Mouse (Mus musculus): ENCODE results near the gene Dlgap1.
"Not testable (repeated sequence)": the region's sequence is repeated elsewhere in the genome, so short reads cannot be mapped to it uniquely, and the experiment has no call there.

The Dlgap1 gene

DNA sequence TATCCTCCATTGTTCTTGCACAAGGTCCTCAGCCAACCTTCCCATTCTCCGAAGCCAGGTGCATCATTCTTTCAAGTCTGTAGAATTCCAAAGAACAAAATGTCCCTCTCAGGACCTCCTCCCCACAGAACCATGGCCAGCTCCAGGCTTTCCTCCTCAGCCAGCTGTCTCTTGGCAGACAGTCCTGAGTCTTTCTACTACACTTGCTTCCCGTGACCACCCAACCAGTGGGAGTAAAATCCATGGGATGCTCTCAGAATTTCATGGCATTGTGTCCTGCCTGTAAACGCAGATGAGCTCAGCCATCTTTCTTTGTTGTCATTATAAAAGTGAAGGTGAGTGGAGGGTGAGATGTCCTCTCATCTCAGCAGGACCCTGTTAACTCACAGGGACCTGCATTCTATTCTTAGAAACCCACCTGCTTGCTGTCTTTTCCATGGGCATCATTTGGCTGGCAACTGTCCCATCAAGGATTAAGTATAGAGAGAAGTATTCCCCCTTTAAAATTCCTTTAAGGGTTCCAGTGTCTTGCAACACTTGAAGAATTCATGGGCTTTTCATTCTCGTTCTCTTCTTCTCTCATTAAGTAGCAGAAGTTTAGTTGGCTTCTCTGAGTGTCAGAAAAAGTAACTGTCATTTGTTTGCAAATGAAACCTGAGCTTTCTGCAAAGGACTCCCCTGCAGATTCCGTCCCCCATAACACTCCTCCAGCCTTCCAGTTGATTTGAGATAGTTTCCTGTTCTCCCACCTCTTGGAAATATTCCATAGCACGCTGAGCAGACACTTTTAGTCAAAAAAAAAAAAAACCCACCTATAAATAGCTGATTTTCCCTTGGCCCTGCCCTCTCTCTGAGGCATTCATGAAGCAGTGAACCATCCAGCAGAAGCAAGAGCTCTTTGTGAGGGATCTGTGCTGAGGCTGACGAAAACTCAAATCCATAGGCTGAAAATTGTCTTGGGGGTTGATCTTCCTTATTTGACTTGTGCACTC lies 559.6 kb downstream of the Dlgap1 start:
- peak; percentile 39 to 47 for DNase-seq

DNA sequence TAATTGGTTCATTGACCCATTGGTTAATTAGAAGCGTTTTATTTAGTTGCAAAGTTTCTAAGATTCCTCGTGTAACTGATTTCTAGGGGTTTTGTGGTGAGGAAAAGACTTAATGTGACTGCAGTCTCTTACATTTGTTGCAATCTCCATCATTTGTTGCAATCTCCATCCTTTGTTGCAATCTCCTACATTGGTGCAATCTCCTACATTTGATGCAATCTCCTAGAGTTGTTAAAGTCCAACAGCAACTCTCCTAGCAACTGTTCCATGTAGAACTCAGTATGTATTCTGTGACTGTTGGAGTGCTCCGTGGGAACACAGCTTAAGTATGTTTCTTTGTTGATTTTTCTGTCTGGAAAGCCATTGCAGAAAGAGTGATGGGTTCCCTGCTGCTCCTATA lies 565.4 kb downstream of the Dlgap1 start:
- DNase-seq, result no peak

DNA sequence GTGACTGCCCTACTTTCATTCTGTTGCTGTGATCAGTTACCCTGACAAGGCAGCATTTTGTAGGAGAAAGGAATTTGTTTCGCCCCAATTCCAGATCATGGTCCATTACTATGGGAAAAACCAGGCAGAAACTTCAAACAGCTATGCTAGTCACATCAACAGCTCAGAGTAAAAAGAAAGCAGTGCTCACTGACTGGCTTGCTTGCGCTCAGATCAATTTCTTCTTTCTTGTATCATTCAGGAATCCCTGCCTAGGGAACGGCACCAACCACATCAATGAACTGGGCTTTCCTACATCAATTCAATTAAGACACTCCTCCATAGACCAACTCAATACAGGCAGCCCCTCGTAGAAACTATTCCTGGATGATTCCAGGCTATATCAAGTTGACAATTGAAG lies 572.9 kb downstream of the Dlgap1 start:
- no peak for DNase-seq

DNA sequence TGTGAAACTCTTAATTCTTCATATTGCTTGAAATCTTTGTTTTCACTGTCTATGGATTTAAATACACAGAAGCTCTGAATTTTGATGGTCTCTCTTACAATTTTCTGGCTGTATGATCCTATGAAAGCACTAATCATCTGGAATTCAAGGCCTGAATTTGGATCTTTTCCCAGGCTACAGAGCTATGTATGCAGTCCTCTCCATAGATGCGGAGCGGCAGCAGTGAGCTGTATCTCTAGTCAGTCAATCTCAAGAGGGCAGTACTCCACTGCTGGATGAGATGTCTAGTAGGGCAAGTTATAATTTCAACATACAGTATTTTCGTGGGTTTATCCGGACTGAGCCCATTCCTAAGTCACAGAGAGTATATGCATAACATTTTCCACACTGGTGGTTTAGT lies 581.9 kb downstream of the Dlgap1 start:
- DNase-seq, result no peak

DNA sequence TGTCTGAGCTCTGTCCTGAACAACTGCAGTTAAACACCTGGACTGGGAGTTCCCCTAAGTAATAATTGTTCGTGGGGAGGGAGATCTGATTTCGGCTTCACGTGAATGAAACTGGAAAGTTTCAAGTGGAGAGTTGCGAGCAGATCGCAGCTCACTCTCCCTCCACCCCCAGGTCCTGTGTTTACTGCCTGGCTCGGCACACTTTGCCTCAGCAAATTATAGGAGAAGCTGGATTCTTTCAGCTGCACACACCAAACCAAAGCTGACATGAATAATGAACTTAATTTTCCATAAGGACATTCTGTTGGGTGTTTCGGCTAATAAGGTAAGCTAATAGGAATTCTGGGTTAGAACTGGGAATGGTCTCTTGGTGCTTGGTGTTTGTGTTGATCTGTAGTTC lies 592.7 kb downstream of the Dlgap1 start:
- DNase-seq, result no peak

DNA sequence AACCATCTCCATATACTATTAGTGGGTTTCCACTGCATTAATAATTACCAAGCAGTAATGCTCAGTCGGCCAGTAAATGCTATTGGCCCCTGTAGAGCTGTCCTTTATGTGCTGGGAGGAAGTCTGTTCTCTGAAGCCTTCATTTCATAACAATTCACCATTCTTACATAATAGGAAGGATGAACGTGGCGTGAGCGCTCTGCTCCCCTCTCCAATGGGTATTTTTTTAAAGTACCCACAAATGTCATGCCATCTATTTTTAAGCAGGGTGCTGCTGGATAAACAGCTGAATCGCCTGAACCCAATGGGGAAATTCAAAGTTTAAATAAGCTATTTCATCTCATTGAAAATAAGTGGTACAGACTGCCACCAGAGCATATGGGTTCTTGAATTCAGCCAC lies 602.0 kb downstream of the Dlgap1 start:
- DNase-seq, result peak in 1 of 2 experiments; percentile 38

DNA sequence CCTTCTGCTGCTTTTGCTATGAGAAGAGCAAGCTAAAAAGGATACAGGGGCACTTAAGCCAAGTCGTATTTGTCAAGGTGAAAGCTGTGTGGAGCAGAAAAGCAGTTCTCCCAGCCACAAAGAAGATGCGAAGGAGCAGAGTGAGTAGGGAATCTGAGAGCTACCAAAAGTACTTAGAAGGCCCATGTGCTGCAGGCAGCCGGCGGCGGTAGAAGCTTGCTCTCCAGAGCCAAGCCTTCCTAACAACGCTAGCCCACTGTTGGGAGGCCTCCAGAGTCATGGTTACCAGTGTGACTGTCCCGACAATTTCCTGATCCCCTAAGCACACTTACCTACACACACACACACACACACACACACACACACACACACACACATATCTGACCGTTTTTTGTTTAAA lies 614.2 kb downstream of the Dlgap1 start:
- no peak for DNase-seq

DNA sequence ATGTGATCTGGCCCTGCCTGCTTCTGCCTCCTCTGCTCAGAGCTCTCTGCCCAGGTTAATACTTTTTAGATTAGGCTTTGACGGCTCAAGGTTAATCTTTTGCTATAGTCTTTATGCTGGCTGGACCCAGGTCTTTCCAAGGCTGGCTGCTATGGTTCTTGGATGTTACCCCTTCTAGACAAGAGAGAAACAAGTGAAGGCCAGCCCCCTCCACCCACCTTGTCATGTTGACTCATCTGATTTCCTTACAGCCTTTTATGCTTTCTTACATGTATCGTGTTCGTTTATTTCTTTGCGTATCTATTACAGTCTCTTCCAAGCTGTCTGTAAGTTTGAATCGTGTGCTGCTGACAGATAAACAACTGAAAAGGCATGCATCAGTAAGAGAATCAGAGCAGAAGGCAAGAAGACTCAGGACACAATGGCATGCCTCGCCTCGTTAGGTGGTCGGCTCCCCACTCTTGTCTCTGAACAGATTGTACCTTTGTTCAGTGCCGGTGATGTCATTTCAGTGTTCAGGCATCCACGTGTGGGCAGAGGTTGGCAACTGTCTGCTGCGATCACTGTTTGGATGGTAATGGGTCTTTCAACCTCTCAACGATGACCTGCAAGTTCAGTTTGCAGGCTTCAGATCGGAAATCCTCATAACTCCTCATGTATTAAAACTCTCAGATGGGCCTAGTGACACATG lies 618.0 kb downstream of the Dlgap1 start:
- DNase-seq, result no peak

DNA sequence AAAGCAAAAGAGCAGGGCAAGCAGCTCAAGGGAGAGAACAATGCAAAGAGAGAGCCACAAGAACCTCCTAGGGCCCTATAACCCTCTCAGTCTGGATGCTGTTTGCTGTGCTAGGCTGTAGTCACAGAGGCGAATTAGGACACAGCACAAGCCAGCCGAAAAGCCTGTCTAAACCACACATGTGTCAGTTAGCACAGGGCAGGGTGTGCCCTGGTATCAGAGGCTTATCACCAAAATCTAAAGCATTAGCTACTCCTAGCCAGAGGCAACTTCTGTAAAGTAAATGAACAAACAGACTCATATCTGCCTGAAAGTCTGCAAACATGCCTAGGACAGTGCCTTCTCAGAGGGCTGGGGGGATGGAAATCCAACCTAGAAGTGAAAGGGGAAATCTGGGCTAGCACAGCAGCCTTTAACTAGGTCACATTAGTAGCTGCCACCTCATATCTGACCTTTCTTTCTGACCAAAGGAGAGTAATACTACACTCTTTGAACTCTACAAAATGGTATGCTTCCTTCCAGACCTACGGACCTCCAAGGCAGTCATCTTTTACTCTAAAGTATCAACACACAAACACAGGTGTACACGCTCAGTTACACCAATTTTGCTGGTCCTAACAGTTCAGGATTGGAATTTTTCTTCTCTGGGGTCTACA lies 619.2 kb downstream of the Dlgap1 start:
- DNase-seq, result not testable (repeated sequence)

DNA sequence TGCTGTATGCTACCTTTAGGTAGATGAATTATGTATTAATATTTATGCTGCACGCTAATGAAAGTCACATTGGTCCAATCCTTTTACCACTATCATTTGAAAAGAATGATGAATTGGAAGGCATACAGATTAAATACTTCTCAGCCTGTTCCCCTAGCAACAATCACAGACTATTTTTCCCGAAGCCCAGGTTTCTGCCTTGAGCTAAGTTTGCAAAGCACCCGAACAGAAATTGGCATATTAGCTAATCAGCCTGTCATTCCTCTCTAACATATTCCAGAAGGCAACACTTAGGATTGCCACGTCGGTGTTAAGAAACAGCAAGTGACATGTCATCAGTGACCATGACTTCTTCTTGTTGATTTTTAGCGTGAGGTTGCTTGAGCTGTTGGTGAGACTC lies 619.8 kb downstream of the Dlgap1 start:
- no peak for DNase-seq

DNA sequence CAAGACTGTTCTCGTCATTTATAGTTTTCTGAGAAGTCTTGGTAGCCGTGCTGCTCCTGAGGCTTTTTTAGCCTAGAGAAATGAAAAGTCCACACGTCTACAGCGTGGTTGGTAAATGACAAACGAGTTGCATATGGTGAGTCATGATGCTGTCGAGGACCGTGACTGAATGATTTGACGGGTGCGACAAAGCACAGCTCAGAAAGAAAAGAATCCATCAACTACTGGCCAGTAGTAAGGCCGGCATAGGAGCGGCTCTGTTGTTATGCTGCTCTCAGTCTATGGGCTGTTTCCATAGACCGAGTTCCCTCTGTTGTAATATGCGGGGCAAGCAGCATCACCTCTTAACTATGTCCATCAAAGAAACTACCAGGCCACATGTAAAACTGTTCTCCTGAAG lies 620.3 kb downstream of the Dlgap1 start:
- no peak for DNase-seq

DNA sequence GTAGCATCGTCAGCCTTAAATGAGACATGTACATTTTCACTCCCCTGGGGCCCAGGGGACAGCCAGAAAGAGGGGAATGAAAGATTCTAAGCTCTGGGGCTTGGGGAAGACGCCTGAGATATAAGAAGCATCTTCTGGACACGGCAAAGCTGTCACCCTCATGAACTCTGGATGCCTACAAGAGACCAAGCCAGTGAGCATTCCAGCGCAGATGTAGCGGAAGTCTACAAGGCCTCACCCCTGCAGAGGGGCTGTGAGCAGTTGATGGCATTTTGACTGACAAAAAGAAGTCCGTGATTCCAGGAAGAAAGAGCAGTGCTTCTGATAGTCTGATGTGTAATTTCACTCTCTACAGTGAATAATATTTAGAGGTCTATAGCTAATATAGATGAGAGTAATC lies 621.6 kb downstream of the Dlgap1 start:
- no peak for DNase-seq

DNA sequence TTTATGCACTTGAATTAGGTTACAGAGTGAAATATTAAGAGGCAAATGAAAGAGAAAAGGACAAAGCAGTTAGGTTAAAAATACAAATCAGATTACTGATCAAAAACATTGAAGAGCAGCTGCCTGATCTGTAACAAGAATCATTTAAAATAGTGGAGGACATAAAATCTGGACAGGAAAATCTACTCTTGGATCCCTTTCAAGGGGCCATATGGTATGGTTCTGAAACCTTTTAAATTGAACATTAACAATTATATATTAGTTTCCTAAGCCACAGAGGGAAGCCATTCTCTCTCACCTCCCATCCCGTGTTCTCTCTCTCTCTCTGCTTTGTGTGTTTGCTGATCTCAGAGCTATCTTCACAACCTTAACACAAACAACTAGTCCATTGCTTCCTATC lies 625.4 kb downstream of the Dlgap1 start:
- DNase-seq, result no peak

DNA sequence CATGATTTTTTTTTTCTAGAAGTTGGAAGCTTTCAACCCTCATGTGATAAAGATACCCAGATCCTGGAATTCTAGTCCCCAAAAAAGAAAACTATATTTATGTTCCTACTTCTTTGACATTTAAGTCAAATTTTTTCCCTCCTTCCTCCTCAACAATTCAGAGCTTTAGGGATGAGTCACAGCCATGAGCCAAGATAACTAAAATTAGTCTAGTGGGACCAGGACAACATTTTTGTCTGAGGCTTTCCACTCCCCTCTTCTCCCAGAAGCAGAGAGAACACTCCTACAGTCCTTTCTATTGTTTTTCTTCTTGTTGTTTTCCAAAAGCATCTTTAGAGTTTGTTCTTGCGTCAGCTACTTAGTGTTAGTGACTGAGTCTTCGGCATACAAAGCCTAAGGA lies 627.5 kb downstream of the Dlgap1 start:
- no peak for DNase-seq

DNA sequence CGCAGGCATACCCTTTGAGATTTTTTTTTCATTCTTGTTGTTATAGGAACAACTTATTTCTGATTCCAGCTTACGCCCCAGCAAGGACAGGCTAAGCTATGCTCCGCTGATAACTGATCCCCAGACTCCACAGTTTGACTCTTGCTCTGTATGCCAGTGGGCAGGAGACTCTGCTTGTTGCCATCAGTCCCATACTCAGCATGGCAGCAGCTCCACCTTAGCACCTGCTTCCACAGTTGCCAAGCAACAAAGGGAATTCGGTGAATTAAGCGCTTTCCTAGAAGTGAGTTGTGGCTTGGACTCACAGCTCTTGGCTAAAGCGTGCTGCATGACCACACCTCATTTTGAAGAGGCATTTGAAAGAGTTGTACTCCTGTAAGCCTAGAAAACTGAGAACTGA lies 631.6 kb downstream of the Dlgap1 start:
- DNase-seq, result no peak

DNA sequence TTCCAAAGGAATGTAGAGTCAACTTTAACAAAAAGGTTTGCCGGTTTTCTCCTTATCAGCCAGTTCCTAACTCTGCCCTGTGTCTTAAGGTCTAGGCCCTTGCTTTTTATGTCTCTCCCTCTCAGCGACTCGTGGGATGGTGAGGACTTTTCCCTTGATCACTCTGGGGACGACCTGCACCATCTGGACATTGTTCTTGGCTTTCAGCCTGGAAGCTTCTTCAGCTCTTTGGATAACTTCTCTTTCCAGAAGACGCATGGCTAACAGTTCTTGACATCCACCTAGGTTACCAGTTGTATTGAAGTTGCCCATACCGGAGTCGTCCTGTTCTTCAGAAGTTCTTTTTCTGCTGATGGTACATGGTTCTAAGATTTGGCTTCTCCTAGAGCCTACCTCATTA lies 633.2 kb downstream of the Dlgap1 start:
- peak; percentile 47 to 55 for DNase-seq

DNA sequence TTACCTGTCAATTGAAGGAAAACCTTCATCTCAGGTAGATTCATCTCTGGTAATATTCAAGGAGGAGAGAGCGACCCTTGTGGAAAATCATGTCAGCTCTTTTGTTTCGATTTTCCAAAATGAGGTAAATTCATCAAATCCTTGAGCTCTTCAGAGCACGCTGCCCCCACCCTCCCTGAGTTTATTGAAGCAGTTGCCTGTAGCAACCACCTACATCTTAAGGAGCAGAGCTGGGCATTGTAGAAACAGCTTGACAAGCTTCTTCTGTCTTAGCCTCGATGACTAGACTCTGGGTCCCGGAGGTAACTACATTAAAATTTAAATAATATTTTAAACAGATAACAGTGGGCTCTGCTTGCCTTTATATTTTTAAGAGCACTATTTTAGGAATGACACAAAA lies 636.8 kb downstream of the Dlgap1 start:
- no peak for DNase-seq

DNA sequence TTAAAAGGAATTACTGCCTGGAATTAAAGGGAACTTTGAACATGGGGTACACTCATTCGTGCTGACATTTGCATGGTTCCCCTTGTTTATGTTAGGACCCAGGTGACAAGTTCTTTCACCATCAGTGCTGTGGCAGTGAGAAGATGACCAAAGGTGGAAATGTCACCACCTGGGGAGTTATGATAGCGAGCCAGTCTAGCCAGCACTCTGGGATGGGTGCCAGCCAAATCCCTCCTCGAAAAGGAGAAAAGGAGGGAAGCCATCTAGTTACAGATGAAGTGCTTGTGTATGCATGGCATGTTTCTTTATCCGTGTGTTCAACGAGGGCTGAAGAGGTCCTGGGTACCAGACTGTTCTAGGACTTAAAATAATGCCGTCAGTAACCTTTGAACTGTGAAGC lies 643.3 kb downstream of the Dlgap1 start:
- peak; percentile 85 to 86 for DNase-seq

DNA sequence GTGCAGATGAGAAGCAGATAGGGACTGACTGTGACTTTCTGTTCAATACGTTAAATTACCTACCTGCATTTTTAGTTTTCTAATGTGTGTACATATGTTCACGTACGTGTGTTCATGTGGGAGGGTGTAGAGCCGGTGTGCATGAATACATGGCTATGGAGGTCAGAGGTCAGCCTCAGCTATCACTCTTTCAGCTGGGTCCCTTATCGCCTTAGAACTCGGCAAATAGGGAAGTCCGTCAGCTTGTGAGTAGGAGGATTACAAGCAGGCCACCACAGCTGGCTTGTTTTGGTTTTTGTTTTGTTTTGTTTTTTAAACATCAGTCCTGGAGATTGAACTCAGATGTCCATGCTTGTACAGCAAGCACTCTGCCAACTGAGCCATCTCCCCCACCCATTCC lies 645.0 kb downstream of the Dlgap1 start:
- DNase-seq, result no peak

DNA sequence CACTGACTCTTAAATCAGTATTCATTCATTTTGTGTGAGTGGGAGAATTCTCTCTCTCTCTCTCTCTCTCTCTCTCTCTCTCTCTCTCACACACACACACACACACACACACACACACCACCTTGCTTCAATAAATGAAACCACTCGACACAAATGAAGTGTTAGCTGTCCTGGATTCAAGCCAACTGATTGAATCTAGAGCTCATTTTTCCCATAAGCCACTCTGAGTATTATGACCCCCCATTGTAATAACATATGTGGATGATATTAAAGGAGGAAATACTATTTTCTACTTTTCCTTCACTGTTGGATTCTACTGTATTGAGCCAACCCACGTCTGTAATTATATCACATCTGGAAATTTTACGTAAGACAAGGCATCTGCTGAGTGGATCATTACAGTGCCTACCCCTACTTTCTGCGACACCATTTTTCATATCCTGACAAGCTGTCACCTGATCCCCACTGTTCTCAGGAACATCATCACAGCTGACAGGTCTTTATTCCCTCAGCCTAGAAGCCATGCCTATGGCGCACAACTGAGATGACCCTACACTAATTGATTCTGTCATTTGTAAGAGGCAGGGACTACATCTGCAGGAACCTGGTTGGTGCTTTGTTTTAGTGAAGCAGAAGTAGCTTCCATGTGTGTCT lies 645.7 kb downstream of the Dlgap1 start:
- DNase-seq, result no peak

DNA sequence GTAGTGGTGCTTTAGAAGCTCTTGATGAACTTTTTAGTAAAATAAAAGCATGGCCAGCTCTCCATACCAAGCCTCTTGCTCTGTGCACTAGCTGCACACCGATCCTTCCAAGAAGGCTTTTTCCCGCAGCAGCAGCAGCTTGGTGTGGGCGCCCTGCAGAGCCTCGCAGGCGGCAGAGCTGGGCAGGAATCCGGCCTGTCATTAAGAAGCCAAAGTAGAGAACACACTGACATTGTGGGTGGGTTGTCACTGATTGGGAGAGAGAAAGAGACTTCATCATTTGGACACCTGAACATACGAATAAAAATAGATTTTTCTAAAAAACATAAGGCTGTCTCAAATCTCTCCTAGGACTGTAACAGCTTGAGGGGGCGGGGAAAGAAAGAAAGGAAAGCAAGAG lies 653.6 kb downstream of the Dlgap1 start:
- DNase-seq, result peak; percentile 72 to 75

DNA sequence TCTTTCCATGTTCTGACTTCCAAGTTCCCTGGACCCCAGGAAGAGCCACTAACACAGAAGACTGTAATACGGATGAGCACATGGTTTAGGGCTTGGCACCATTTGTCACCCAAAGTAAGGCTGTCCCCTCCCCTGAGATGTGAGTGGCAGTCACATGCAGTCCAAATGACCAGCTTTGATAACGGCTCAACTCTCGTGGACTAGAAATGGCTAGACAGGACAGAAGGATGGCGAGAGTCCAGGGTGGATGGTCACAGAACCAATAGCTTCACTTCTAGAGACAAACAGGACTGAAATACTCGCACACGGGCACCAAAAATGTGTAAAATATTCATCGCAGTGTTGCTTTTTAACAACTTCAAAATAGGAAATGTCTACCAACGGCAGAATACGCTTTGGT lies 657.5 kb downstream of the Dlgap1 start:
- peak; percentile 29 to 33 for DNase-seq

DNA sequence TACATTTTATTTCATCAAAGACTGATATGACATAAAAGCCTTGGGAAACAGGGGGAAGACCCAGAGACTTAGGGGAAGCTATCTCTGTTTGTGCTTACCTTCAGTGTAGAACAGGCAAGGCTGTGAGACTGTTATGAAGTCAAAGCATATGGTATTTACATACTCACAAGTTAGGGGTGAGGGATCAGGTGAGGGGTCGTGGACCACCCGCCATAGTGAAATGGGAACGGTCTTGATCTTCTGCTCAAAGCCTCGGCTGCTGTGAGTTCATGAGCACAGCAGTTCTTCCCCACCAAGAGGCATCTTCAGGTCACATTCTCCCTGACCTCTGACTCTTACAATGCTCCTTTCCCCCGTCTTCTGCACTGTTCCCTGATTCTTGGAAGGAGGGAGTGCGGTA lies 658.1 kb downstream of the Dlgap1 start:
- no peak for DNase-seq
